Mouse (Mus musculus) forelimb bud, embryonic 11.5 days (tissue): ENCODE data around the gene Knop1.

ENCODE experiments used
- DNase-seq: peaks from one replicate; pipeline ENCODE4 v3.0.0-alpha.2; 2012; ENCODE audit warnings: low read depth, low spot score

The Knop1 gene

DNA sequence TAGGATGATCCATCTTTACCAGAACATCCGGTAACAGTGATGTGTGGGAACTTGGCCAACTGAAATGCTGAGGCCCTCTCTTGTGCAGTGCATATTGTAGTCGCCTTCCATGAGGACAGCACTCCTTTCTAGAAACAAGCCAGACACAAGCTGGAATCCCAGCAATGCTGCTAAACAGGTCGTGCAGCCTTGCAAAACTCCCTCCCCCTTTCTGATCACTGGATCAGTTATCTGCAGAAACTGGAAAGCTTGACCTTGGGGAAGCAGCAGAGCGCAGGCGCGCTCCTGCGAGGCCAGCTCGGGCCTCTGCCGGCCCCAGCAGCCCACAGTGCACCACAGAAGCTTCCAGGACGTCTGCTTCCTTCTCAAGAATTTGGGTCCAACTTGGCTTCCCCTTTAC, 7.3 kb downstream of the Knop1 start:
- peak; percentile 39 for DNase-seq

DNA sequence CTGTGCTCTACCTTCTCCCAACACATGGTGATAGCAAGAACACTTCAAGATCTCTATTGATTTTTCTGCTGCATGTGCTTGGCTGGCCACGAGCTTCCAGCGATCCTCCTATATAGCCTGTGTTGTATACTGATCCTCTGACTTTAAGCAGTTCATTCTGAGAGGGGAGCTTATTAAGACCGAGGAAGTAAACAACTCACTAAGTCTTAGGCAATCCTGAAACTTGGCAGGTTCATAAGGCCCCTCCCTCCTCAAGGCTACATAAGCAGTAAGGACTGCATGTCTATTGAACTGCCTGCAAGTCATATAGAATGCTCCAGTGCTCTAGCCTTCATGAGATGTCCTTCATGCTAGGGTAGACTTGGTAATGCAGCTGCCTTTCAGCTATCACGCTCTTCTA, 9.7 kb downstream of the Knop1 start:
- DNase-seq: no peak

DNA sequence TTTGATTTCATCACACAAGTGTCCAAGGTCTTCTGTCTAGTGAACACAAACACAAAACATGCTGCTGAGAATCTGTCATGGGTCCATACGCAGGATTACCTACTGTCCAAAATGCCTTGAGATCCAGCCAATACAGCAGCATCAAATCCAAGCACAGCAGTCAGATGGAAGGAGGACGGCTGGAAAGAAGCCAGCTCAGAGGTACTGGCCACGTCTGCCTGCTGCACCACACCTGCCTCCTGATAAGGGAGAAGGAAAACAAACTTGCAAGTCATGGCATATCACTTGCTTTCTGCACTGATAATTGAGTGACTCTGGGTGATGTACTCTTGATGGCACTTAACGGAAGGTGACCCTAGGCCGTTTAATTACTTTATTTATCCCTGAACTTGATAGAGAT, 10.9 kb downstream of the Knop1 start:
- DNase-seq: no peak

DNA sequence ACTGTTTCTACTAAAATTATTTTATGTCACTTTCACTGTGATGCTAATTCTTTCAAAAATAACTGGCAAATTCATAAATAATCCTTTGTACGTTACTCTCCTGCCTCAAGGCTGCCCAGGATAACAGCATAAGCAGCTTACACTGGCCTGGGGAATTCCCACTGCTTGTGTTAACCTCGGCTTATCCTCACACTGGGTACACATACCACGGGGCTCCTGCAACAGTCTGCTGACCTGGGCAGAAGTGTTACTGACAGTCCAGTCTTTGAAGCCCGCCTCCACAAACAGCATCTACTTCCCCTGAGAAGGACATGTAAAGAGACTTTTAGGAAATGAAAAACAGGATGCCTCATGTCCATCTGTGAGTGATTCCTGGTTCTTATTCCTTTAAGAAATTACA, 13.1 kb downstream of the Knop1 start:
- no peak for DNase-seq

DNA sequence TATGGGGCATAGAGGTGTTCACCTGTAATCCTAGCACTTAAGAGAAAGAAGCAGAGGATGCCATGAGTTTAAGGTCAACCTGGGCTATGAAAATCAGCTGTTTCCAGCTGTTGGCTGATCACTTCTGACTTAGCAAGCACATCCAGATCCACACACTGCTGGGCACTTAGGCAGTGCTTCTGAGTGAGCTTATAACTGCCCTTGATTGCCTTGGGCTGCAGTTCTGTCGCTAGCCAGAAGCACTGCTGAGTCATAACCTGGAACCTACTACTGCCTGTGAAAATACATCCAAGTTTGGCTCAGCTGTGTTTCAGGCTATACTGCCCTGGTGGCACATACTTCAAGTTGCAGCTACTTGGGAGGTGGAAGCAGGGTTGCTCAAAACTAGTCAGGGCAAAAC, 14.3 kb downstream of the Knop1 start:
- no peak for DNase-seq

DNA sequence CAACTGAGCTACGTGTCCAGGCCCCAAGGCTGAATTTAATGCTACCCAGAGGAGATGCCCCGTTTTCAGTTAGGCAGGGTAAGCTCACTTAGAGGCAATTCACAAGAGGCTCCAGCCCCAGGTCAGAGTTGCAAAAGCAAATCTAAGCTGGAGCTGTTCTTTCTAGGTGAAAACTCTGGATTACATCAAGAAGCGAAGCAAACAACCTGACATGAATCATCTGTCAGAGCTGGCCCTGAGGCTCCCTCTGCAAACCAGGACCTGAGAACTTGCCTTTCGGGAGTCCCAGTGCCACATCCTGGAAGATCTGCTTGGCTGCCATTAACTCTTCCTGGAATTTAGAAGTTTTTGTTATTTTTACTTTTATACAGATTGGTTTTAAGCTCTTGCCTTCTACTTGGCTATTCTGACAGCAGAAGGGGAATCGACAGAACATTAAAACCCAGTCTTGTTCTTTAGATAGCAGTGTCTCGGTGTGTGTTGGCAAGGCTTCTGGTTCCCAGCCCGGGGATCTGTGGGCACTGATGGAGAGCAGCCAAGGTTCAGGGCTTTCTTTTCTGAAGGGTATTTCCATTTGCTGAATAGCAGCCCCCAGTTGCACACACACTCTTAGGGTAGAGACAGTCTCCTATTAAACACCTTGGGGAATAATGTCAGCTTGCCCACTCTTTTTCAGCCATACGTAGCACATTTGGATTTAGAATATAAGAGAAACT, 14.9 kb downstream of the Knop1 start:
- DNase-seq: no peak

DNA sequence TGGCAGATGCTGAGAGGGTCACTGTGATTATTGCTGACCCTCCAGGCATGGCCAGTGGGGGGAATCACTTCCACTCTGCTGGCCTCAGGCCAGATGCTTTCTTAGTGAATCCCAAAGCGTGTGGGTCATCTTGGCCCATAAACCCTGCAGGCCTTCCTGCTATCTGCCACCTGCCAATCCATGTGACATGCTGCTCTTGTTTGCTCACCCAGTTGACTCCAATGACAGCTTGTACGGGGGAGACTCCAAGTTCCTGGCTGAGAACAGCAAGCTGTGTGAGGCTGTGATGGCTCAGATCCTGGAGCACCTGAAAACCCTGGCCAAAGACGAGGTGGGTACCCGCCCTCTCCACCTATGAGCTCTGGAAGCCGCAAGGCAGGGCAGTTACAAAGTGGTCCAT, 18.2 kb downstream of the Knop1 start:
- no peak for DNase-seq

DNA sequence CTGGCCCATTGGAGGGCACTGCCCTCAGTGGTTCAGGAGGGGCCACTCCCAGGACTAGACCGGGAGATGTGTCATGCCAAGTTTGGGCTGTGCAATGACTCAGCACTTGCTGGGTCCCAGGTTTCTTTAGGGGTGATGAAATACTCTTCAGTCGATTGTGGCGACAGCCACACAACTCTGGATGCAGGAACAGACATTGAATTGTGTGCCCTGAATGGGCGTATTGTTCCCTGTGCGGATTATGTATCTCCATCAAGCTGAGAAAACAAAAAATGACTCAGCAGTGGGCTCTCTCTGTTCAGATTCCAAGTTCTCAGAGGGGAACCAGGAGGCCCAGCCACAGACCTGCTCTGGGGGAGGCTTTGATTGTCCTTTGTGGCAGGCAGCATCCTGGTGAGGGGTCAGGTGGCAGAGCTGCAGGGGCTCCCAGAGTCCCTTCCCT, 28.1 kb downstream of the Knop1 start:
- no peak for DNase-seq

DNA sequence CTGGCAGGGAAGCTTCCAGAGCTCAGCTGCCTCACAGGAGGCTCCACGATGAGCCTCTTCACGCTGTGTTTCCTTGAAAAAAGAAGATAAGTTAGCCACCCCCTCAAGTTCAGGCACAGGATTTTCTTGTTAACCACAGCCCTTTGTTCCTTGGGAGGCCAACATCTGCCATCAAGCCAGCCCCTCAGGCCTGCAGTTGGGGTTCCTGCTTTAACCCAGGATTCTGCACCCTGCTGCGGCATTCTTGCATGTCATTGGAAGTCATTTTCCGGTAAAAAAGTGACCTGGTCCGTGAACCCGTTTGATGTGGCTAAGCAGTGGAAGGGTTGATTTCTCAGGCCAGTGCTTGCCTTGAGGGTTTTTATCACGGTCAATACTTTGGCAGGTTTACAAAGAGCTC, 31.6 kb downstream of the Knop1 start:
- peak; percentile 6 for DNase-seq

DNA sequence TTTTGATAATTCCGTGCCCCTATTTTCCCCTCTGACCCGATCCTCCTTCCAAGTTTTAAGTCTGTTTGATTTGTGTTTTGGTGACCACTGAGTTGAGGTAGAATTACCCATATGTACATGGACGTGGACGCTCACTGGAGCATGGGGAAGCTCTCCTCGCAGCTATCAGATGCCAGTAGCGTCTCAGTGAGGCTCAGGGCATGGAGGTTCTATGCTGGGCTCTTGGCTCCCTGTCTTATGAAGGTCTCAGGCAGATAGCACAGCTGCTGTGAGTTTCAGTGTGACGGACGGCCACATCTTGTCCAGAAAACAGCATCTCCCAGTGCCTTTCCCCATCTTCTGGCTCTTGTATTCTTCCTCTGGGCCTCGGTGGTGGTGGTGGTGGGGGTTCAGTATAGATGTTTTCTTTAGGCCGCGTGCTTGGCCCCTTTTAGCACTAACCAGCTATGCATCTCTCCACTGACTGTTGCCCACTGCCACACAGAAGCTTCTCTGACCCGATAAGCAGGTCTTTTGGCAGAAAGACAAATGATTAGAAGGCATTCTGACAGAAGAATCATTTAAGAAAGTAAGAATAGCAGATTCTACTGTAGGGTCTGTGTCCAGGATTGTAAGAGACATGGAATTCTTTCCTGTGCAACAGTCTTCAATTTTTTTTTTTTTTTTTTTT, 34.0 kb downstream of the Knop1 start:
- no peak for DNase-seq

DNA sequence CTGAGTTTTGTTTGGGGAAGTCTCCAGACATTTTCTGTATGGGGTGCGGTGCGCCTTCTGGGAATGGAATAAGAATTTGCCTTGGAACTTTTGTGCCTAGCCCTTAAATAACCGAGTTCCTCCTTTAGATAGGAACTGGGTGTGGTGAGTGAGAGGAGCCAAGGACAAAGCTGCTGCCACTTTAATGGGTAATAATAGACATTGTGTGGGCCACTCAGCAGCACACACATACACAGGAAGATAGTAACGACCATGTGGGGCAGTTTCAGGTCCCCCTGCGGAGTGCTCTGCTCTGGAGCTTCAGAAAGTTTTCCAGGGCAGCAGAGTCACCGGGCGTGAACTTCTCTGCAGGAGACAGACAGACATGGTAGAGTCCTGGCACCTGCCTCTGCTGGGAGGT, 34.7 kb downstream of the Knop1 start:
- no peak for DNase-seq

DNA sequence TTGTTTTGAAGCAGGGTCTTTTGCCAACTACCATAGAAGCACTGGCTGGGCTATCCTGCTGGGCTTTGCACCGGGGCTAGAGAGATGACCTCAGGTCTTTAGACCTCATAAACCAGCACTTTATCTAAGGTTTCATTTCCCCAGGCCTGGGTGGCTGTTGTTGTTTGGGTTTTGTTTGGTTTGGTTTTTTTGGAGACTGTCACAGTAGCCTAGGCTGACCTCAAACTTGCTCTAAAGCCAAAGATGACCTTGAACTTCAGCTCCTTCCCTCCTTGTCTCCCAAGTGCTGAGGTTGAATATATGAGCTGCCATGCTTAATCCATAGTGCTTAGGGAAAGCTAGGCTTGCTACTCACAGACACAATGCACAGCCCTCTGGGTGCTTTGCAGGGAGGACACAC, 36.4 kb downstream of the Knop1 start:
- no peak for DNase-seq

DNA sequence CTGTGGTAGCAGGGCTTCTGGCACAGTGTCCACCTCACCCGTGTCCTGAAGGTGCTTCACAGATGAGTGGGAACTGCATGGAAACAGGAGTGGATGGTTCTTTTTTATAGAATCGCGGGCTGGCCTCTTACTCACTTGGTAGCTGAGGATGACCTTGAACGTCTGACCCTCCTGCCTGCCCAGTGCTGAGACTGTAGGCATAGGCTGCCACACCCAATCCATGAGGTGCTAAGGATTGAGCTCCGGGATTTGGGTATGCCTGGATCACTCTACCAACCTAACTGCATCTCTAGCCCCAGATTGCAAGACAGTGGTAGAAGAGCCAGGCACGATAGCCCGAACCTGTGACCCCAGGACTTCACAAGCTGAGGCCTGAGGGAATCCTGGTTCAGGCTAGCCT, 38.3 kb downstream of the Knop1 start:
- no peak for DNase-seq

DNA sequence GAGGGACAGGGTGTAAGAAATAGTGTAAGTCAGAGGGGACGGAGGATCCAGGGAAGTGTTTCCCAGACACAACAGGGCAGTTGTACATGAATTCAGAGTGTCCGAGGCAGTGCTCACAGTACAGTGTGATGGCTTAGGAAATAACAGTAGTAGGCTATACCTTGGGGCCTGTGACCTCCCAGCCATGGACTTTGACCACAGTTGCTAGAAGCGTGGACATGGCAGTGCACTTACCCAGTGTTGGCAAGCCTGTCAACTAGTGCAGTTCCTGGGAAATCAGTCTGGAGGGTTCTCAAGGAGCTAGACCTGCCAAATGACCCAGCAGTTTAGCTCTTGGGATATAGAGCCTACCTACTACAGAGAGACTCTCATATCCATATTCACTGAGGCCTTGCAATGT, 39.8 kb downstream of the Knop1 start:
- no peak for DNase-seq

DNA sequence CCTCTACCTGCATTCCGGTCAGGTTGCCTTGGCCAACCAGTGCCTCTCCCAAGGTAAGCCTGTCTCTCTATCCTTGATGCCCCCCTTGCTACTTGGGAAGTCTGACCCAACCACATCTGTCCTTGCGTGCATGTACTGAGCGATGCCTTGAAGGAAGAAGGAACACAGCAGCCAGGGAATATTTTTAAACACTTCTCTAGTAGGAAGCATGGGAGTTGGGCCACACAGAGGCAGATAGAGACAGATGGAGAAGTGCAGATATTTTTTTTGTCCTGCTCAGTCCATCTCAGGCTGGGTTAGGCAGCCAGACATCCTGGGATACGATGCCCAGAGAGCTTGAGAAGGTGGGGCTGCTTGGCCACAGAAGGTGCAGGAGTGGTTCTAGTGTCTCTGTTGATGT, 42.5 kb downstream of the Knop1 start:
- DNase-seq: no peak

DNA sequence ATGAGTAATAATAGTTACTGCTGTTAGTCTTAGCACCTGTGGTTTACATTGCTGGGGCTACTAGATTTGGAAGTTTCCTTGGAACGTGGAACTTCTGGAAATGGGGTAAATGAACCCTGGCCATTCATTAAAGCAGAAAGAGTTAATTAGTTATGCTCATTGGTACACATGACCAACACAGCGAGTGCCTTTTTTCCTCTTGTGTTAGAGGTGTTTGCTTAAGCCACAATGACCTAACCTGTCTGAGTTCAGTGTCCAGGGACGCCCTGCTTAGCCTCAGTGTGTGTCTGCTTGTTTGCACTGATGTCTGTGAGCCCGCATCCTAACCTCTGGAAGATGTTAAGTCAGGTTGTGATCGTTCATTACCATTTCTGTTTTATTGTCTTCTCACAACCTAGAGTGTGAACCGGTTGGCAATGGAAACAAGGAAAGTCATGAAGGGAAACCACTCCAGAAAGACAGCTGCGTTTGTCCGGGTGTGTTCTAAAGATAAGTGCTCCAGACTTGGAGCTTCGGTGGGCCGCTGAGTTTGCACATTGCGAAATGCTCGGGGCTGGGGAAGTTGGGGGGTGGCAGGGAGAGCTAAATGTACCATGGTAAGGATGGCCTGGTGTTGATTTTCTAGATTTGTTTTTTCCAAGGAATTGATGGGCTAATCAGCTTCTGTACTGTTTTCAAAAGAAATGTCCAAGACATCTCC, 44.5 kb downstream of the Knop1 start:
- DNase-seq: no peak

DNA sequence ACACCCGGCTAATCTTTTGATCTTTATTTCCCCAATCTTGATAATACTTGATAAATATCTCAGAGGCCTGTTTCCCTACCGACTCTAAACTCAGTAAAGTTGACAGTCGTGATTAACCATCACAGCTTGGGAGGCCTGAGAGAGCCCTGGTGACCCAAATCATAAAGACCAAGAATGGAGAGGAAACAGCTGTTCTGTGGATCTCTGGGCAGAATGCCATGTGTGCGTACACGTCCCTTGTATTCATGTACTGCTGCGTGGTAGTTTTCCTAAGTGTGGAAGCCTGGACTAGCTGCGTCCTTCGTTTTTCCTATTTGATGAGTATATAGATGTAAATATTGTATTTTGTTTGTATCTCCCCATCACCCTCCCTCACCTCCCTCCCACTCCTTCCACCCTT, 48.2 kb downstream of the Knop1 start:
- DNase-seq: no peak

DNA sequence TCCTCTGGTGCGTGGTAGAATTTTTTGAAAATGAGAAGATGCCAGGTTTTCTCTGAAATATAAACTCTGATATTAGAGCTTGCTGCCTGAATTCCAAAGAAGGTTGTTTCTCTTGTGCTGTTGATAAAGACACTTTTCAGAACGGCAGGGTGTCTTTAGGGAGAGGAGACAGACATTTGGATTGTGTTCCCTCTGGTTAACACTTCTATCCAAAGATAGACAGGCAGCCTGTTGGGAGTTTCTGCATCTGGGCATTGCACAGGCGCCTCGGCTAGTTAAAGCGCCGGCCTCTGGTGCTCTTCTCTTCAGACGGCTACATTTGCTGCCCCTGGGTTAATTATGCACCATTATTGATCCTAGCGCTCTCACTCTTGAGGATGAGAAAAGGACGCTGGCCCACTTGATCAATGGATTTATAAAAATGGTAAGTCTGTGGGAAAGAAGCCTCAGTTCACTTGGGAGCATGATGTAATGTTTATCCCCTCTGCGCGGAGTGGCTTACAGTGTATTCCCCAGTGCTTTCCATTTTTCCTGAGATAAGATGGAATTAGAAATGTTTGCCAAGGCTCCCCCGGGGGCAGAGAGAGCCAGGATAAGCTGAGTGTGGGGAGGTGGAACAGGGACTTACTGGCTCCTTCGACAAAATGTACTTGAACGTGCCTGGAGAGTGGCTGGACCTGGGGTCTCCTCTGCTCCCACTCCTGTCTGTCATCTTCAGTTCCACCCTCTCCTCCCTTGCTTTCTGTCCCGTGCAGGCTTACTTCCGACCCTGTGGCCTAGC, 49.2 kb downstream of the Knop1 start:
- DNase-seq: no peak

DNA sequence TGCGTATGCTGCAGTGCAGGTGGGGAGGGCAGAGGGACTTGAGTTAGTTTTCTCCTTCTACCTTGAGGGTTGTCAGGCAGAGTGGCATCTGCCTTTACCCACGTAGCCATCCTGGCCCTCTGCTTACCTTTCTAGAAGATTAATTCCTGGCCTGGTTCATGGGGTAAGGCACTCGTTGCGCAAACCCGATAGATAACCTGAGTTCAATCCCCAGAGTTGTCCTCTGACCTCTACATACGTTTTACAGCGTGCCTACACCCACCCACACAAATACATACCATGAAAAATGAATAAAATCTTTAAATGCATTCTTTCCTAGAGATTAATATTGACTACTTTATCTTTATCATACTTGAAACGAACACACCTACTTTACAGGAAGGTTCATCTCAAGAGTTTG, 52.6 kb downstream of the Knop1 start:
- DNase-seq: no peak

DNA sequence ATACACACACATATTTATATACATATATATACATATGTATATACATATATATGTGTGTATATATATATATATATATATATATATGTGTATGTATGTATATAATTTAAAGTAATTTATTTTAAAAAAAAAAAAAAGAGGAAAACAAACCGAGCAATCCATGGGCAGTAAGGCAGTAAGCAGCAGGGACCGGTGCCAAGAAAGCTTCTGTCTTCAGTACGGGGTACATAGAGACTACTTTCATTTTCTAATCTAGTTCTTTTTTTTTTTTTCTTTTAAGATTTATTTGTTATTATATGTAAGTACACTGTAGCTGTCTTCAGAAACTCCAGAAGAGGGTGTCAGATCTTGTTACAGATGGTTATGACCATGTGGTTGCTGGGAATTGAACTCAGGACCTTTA, 54.3 kb downstream of the Knop1 start:
- DNase-seq: no peak

DNA sequence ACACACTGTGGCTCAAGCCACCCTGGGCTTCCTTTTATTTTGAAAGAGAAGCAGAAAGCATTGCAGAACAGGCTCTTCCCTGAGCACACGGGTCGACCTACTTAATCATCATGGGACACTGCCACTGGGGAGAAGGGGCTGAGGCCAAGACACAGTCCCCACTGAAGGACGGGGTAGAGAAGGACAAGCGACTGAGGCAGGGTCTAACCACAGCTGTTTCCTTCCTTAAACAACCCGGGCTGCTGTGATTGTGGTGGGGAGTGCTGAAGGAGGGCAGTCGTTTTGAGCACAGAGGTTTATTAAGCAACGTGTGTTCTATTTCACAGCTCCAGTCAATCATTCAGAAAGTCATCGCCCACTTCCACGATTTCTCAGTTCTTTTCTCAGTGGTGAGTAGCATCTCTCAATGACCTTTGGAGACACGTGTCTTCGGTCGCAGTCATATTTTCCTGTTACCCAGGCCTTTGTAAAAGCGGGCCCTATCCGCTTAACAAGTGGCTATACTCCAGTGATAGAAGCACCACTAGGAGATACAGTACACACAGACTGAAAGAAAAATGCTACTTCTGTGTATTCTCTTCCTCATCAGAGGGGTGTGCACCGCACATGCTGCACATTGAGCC, 55.8 kb downstream of the Knop1 start:
- no peak for DNase-seq

DNA sequence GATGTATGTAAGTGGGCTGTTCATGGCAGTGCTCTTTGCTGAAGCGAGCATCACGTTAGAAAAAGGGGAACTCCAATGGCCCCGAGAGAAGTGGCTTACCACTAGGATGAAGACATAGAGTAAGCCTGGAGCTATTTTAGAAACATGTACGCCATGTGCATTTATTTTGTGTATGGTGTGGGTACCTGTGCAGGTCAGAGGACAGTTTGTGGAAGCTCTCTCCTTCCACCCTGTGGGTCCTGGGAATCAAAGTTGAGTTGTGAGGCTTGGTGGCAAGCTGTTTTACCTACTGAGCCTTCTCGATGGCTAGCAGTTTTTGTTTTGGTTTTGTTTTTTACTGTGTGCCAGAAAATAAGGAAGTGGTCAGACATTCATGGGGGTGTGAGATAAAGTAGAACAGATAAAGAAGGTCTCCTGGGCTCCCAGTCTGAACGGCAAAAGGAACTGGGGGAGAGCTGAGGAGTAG, 57.9 kb downstream of the Knop1 start:
- no peak for DNase-seq
